Mouse (Mus musculus) cerebellum, adult 11 months (tissue): ENCODE results near the gene Ice1.

Experiments
- DNase-seq: peaks from one replicate; pipeline ENCODE4 v3.0.0; 2022

The Ice1 gene

DNA sequence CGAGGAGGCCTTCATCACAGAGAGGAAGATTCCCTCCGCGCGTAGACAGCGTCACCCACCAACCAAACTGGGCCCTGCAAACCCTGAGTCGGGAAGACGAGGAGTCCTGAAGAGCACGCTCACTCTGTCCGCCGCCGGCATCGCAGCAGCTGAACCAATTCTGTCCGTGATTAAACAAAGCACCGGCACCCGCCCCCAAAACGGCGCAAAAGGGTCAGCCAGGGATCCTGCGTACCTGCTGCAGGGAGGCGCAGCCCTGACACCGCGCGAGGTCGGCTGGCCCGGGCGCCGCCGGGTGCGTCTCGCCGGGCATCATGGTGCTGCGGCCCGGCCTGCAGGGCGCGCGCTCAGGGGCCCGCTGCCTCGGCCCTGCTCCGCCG lies at the start of gene Ice1:
Gene Ice1, minus strand, starts transcription at position 353 of the 380 bp plus-strand sequence.
- no peak for DNase-seq

DNA sequence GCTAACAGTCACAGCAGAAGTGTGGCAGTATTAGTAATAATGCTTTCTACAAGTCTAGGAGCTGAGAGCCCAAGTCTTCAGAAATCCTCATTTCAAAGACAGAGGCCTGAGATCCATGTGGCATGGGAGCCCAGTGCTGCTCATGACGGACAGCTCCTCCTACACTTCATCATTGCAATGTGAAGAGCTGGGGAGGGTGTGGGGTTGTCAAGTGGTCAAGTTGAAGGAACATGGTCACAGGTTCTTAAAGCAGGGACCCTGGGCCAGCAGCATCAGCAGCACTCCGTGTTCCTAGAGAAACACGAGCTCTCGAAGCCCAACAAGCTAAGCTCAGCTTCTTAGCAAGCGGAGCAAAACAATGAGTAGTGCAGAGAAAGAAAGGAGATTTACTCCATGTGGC lies 48.4 kb upstream of the Ice1 start:
- no peak for DNase-seq

DNA sequence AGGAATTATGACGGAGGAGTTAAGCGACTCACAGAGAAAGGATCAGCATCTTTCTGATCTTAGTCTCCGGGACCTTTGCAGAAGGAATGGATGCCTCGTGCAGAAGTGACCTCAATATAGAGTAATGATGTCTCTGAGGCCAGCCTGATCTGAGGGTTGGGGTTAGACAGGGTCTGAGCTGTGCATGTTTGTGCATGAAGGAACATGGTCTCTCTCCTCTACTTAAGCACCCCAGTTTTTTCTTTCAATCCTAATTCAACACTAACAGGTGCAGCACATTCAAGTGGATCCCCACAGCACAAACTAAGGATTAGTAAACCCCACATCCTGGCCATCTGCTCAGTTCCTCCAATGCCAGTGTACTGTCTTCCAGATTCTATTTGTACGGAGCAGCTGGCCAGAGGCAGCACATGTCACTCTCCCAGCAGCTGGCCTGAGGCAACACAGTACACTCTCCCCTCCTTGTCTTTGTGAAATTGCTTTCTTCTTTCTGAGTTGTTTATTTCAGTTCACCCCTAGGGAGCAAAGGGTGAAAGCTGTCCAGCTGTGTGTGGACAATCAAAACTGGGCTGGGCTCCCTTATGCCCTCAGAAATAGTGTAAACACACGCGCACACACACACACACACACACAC lies 47.7 kb upstream of the Ice1 start:
- DNase-seq = no peak

DNA sequence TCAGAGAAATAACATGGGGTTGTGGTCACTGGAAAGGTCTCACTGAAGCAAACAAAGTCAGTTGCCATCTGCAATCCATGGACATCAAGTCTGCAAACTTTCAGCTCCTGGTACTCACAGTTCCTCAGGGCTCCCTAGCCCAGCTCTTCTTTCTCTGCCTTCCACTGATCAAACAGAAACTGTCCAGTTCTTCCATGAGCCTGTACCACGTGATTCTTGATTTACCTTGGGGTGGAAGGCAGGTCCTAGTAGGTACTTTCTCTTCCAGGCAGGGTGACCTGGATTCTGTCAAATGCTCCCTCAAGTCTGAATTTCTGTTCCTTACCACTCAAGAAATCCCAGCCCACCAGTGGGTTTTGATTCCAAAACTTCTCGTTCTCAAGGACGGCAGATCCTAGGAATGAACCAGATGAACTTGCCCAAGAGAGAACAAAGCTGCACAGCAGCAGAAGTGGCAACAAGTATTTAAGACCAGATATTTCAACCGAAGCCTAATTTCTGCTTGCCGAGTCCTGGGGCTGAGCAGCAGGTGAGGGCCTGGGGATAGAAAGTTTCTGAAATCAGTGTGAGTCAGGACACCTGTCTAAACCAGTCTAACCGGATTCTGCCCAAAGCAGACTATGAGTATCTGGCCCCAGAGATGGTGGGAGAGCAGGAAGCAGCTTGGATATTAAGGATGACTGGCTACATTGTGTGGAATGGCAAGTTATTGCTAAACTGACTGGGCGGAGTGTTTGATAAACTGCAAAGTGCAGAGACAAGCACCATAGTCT lies 44.2 kb upstream of the Ice1 start:
- no peak for DNase-seq

DNA sequence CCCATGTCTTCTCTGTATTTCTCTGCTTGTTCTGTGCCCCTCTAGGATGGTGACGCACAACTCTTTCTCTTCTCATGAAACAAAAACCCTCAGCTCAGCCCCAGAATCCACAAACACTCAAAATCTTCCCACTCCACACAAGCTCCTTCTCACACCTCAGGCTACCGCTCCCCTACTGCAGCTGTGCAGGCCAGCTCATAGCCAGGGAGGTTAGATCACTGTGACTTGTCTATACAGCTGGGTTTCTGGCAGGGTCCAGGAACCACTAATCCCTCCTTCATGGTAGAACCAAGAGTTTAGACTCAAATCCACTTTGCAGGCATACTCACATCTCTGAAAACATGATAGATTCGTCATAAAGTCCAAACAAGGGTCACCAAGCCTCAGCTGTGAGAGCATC lies 42.9 kb upstream of the Ice1 start:
- DNase-seq = no peak

DNA sequence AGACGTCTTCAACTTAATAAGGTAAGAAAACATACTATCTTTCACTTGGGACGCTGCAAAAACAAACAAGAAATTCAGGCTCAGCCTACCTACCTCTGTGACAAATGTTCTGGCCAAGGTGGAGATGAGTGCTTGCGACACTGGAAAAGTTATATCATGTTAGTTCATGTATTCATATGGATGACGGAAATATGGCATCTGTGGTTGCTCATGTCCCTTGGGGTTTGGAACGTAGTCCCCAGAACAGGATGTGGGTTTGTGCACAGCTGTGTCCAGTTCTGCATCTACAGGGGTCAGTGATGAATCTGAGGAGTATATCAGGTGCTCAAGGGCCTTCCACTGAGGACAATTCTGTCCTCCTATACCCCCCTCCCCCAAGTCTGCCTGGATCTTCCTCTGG lies 40.3 kb upstream of the Ice1 start:
- no peak for DNase-seq

DNA sequence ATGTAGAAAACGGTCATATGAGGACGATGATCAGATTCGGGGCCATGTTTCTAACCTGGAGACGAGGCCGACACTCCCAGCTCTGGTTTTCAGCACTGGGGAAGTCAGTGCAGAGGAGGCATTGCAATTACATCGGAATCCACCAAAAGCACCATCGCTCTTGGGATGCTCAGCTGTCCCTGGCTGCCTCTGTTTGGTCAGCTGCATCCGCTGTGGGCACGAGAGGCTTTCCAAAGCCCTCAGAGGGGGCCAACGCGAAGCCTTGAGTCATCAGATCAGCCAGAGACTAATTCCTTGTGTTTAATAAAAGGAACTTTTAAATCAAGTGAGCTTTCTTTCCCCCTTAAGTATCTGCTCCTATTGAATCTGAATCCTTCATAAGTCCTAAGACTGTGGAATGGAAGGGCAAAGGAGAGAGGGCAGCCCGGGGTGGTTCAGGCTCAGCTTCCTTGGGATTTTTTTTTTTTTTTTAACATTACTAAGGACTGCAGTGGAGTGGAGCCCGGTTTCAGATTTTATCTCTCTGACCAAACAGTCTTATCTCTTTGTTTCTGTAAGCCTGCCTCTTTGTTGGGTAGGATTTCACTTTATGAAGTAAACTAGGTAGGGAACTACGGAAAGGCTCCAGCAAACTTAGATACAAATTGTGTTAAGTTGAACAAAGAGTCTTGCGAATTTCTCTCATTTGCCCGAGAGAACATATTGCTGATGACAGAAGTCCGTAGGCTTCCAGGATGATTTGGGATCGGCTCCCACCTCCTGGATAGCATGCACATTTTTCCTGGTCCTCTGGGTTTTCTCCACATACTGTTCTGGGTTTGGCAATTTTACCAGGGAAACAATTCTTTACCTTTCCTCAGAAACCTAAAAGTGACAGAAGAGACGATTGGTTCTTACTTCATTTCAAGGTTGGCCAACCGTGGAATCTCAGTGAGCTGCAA lies 39.1 kb upstream of the Ice1 start:
- DNase-seq = no peak

DNA sequence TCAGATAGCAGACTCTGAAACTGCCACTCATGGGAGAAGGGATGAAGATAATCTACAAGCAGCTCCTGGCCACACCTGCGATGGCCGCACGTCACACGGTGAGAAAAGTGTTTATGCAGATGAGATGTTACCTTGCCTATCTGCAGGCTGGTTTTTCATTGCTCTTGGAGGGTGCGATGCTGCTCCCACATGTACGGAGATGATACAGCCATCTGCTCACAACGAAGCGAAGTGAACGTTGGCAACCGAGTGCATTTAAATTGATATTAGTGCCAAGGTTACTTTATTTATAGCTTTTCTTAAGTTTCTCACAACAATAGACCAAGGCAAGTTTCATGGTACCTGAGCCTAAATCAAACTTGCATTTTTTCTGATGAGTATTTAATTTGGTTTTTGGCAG lies 37.6 kb upstream of the Ice1 start:
- no peak for DNase-seq

DNA sequence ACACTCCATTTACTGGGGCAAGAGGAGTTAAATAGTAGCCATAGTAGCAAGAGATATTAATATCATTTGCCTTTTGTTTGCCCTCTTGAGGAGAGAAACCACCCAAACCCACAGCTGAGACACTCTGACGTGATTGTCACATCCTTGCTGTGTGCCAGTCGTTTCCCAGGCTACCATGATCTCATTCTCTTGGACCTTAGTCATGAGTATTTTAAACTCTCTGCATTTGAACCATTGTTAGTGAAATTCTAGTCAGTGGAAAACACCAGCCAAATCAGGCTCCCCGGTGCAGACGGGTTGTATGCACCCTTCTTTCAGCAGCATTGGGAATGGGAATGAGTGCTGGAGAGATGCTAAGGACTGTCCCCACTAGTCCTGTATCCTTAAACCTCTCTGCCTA lies 32.6 kb upstream of the Ice1 start:
- no peak for DNase-seq

DNA sequence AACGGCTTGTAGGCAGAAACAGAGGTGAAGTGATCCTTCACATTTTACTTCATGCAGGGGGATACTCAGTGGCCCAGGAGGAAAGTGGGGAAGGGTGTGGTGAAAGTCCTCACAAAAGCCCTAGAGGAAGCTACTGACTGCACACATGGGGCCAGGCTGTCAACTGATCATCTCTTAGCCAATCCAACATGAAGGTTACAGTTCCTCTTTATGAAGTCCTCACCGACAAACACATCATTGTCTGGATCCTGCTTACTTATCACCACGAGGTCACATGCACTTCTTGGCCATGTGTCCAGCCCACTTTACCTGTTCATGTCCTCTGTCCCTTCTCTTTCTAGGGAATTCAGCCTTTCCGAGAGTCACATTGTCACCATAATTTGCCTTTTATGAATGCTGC lies 22.3 kb upstream of the Ice1 start:
- no peak for DNase-seq

DNA sequence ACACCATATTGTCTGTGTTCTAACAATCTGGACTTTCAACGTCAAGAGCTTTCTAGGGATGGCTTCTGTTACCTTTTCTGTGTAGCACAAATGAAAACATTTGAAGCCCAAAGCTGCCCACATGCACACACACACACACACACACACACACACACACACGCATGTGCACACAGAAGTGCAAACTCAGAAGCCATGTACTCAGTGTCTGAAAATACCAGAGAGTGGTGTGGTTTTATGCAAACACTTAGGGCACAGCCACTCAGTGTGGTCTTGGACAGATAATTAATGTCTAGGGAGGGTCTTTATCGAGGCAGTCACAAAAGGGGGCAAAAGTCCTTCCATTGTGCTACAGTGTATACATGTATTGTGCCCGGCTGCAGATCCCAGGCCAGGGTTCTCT lies 19.3 kb upstream of the Ice1 start:
- no peak for DNase-seq

DNA sequence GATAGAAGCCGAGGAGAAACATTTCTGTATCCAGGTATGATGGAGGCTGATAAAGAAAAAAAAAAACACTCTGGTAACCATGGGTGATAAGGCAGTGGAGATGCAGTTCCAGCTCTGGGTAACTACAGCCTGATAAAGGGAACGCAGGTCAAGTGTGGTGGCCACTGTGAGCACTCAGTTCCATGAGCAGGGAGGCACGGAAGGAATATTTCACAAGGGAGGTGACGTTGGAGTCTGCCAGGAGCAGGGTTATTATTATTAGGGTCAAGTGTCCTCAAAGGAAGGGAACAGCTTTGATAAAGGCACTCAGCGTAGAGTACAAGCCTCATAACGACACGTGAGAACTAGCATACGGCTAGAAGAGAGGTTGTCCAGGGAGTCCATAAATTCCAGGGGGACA lies 18.9 kb upstream of the Ice1 start:
- DNase-seq = no peak

DNA sequence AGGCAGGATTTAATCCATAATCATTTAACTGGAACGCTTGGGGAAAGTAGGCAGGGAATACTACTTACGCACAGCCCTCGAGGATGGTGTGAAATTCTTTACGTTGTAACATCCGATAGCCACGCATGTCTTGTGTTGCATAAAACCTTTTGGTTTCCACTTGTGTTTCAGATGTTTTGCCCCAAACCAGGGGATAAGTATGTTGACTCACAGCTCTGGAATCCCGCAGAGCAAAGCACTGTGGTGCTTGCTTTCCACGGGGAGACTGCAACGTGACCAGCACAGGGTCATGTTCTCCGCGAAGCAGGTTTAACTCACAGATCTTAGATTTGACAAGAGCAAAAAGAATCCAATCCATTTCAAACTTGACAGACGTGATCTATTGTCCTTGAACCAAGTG lies 18.1 kb upstream of the Ice1 start:
- DNase-seq = no peak

DNA sequence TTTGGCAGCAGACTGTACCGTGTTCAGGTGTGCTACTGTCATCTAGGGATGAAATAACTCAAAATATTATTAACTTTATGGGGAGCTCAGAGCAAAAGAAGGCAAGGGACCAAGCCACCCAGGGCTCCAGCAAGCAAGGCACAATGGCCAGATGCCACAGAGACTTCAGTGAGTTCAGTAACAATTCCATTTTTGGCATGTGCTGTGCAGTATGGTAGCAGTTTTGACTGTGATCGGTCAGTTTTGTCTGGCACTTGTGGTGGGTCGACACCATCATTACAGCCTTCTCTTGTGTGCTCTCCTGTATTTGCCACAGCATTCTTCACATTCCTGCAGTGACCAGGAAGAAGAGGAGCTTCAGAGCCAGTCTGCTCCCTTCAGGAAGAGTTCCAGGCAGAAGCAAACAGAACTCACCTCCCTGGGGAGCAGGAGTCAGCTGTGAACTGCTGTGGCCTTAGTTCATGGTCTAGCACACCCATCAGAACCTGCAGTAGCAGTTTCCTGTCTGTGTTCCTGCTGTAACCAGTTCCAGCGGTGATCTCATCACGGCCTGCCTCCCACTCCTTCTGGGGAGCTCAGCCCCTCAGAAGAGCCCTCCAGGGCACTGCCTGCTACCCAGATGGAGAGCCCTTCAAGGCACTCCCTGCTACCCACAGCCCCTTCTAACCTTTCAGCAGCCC lies 16.8 kb upstream of the Ice1 start:
- DNase-seq = no peak

DNA sequence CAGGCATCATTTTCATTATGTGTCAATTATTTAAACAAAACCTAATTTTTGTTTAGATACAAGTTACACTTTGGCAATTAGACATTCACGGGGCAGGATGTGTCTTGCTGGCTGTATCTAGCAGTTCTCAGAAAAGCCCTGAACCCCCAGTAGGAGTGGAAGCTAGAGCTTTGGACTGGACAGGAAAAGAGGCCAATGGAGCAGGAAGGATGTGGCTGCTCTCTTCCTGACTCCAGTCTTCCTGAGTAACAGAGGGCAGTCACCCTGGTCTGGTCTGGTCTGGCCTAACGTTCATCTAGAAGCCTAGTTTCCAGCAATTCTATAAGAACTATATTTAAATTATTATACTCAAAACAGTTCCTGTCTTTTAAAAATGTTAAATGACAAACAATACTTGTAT lies 16.0 kb upstream of the Ice1 start:
- no peak for DNase-seq

DNA sequence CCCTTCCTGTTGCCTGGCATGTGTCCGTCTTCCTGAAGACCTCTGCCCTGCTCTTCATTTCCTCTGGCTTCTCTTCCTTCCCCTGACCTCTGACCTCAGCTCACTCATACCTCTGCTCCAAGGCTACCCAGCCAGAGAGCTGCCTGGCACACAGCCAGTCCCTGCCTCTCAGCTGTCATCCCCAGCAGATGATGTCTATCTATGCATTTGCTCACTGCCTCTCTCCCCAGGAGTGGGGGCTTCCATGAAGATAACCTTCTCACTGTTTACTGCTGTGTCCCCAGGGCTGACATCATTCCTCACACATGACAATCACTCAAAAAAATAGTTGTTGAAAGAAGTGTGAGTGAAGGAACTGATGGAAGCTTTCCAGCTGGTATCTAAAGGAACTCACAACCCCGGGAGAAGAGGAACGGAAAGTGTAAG lies 12.6 kb upstream of the Ice1 start:
- no peak for DNase-seq

DNA sequence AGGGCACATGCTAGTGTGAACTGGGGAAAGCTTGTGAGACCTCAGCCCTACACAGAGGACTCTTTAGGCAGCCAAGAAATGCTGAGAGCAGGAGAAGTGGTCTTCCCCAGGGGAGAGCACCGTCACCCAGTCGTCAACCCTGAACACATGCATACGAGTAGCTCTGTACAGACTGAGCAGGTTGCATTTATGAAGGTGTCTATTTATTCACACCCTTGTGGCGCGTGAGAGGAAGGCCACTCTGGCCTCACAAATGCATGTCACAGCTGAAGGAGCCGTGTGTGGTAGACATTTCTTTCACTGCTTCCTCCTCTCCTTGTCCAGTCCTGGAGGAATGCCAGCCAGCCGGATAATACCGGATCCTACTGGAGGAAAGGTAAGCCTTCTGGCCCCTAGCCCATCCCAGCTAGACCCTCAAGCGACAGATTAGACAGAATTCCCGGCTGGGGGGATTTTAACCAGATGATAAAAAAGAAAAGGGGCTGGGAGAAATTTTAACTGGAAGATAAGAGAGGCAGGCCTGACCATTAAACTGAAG lies 8.6 kb upstream of the Ice1 start:
- DNase-seq = no peak

DNA sequence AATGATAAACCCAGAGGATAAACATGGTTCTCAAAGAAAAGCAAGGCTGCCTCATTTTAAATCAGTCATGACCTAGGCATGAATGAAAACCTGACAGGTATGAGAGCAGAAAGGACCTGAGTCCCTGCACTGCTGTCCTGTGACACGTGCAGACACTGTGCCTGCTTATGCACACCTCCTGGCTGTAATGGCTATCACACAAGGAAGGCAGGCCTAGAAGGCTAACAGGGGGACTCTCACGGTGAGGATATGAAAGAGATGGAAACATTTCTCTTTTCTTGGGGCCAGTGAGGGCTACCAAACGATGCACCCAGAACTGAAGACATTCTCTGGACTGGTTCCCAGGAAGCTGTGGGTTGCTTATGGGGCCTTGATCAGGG lies 6.6 kb upstream of the Ice1 start:
- DNase-seq = no peak

DNA sequence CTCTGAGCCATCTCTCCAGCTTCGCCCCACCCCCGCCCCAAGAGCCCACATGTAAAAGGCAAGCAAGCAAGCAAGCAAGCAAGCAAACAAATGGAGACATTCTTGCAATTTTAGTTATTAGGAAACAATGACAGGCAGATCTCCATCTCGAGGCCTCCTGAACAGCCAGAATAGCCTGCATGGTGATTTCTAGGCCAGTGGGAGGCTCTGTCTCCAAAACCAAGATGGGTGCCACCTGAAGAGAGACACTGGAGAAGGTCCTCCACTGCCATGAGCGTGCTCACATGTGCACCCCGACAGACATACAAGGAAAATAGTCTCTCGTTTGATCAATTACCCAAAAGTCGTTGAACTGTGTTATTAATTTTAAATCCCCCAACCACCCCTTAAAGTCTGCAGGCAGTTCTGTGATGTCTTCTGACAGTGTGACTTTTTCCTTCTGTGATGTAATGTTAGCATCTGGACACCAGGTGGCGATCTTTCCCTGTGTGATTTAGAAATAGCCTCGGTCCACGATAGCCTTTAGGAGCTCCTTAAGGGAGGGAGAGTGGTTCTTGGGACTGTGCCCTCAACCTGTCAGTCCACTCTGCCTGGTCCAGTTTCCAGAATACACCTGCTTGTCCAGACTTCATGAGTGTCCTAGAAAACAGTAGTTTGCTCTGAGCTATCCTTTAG lies 6.1 kb upstream of the Ice1 start:
- peak; percentile 41 for DNase-seq

DNA sequence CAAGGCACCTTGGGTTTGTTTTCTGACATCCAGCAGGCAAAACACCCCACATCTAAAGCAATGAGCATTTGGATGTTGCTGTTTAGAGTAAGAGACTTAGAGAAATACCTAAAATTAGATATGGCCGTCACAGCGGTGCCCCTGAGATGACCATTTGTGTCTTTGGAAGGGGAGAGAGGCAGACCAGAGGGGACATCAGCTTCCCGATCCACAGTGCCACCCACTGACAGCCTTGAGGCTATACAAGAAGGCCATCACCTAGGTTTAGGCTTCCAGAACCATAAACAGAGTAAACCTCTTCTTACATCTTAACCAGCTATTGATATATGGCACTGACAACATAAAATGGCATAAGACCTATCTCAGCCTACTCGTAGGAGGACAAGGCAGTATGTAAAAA lies 4.5 kb upstream of the Ice1 start:
- no peak for DNase-seq

DNA sequence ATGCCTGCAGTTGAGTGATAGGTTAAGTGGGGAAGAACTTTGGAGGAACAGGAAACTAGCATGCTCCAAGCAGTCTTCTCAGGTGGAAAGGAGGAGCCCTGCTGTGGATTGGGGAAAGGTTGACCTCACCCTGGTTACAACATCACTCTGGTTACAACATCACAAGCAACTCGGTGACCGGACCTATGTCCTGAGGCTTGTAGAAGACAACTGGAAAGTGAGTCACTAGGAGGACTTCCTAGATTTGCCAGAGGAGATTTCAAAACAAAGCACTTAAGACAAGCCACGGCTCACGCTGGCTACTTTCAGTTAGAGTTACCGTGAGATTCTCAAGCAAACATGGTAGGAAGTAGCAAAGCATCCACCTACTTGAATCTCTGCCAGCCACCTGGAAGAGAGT lies 3.9 kb upstream of the Ice1 start:
- DNase-seq = no peak

DNA sequence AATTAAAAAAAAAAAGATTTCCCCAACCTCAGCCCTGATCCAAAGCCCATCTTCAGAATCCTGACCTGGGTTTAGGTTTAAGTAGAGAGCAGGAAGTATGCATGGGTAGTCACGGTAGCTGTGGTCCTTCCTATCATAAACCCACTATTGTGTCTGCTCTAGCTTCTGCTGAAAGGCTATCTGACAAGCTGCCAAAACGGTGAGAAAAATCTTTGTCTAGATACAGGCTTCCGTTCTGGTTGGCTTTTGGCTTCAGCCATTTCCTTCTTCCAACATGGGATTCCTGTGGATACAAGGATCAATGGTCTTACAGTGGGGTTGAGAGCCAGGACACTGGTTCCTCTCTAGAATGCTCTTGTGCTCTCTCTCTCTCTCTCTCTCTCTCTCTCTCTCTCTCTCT lies 2.2 kb upstream of the Ice1 start:
- no peak for DNase-seq
